Mouse (Mus musculus) lung, adult 2 months (tissue): ENCODE data around the gene Dctn3.
"Not testable (repeated sequence)": the region's sequence is repeated elsewhere in the genome, so short reads cannot be mapped to it uniquely, and the experiment has no call there.

ENCODE experiments used
- CTCF ChIP-seq: fragments of 200-500 bp; IDR thresholded peaks from 2 replicates; pipeline ENCODE4 v1.5.1; 2011; ENCODE audit warnings: mild to moderate bottlenecking, low read length, control low read depth; ENCODE audit not compliant: insufficient read depth
- POLR2A ChIP-seq: fragments of 200-500 bp; IDR thresholded peaks from 2 replicates; pipeline ENCODE4 v1.6.1; 2011; ENCODE audit warnings: low read depth, mild to moderate bottlenecking, control low read depth, low read length, borderline replicate concordance; ENCODE audit errors: extremely low read depth

DNA sequence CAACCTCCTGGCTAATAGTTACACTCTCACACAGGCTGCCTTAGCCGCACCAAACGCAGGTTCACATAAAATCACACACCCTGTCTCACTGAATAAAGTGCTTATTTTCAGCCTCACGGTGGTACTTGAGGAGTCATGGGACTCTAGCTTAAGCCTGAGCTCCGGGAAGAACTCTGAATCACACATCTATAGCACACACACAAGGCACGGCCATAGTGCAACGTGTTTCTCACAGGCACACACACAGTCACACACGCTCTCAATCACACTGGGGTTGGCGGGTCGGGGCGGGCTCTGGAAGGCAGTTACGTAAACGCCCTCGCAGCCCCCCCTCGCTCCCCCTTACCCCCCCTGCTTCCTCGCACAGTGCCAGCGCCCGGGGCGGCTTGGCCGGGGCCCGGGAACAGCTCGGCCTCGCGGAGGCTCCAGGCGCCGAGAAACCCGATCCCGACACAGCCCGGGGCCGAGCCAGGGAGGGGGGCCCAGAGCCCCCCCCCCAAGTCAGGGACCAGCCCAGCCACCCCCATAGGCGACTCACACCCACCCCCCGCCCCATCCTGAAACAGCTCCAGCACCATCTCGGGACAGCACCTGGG is 24.5 kb downstream of the Dctn3 start:
- not testable (repeated sequence) for TF ChIP-seq POLR2A, CTCF
